Mouse (Mus musculus) spleen, adult 2 months (tissue): ENCODE results near the gene Wasl. TPM values are rescaled to one million over a fixed set of nuclear protein-coding genes. Genes with fewer than 3 reads are reported as not detected.

Source experiments
- DNase-seq, 2 experiments: peaks; one replicate each; pipeline versions ENCODE4 v3.0.0 to v3.0.0-alpha.2; 2012 to 2021; ENCODE audit warnings: low spot score in 2 of 2, low read depth in 1 of 2
- H3K27ac ChIP-seq: fragments of 200-500 bp; 2 replicates; pipeline ENCODE4 v1.5.1; 2012; ENCODE audit warnings: low read length, inconsistent platforms; ENCODE audit not compliant: insufficient read depth
- H3K27me3 ChIP-seq: fragments of 200-500 bp; 2 replicates; pipeline ENCODE4 v1.6.1; 2012; ENCODE audit warnings: mild to moderate bottlenecking, moderate library complexity, low read length, inconsistent platforms; ENCODE audit not compliant: control insufficient read depth, insufficient read depth
- H3K36me3 ChIP-seq: fragments of 200-500 bp; 2 replicates; pipeline ENCODE4 v1.6.1; 2012; ENCODE audit warnings: mild to moderate bottlenecking, low read length, inconsistent platforms; ENCODE audit not compliant: control insufficient read depth, insufficient read depth
- H3K4me1 ChIP-seq: fragments of 200-500 bp; 2 replicates; pipeline ENCODE4 v1.6.1; 2011; ENCODE audit warnings: inconsistent platforms; ENCODE audit not compliant: control insufficient read depth, insufficient read depth, insufficient read length
- H3K4me3 ChIP-seq: fragments of 200-500 bp; 2 replicates; pipeline ENCODE4 v1.5.1; 2011; ENCODE audit warnings: mild to moderate bottlenecking, inconsistent platforms; ENCODE audit not compliant: insufficient read depth, insufficient read length; ENCODE audit errors: extremely low read depth
- CTCF ChIP-seq: fragments of 200-500 bp; IDR thresholded peaks from 2 replicates; pipeline ENCODE4 v1.5.1; 2011; ENCODE audit warnings: mild to moderate bottlenecking, inconsistent platforms; ENCODE audit not compliant: insufficient read depth, insufficient read length, insufficient replicate concordance; ENCODE audit errors: extremely low read depth
- POLR2A ChIP-seq: fragments of 200-500 bp; IDR thresholded peaks from 2 replicates; pipeline ENCODE4 v1.6.1; 2011; ENCODE audit warnings: low read depth, low read length, inconsistent platforms
- WGBS: fragments of 180-500 bp; shearing (Covaris S2); methylation state at CpG from one replicate; pipeline ENCODE4 v1.1.7; 2018; 5-methylcytosine and 5-hydroxymethylcytosine counted together
- polyA plus RNA-seq: library from polyadenylated mRNA; depleted of rRNA; stranded (reverse); fragments of >200 nt; gene quantifications from 2 replicates; pipeline ENCODE4 v1.2.3, GENCODE M21; 2012

Wasl gene
- polyA plus RNA-seq, 1 experiment = 22.3 TPM

- no peak for TF ChIP-seq POLR2A
- TF ChIP-seq CTCF = no peak
- H3K27me3 ChIP-seq = no peaks in the 10 kb centered on the region
- no peak overlapping the region for H3K27ac ChIP-seq
- WGBS = 79% methylated on average over 10 of the region's 10 CpGs
- no peak overlapping the region for H3K4me3 ChIP-seq
- no peak for DNase-seq
- no peaks in the 10 kb centered on the region for H3K36me3 ChIP-seq
- H3K4me1 ChIP-seq = no peaks in the 10 kb centered on the region
These were observed 58.3 kb downstream of the Wasl start for GRCm38 (mm10) chr6:24606512-24606911.

- H3K4me3 ChIP-seq = no peak overlapping the region
- H3K27me3 ChIP-seq = no peaks in the 10 kb centered on the region
- H3K27ac ChIP-seq = no peak overlapping the region
- WGBS = 90% methylated on average over 8 of the region's 8 CpGs
- no peaks in the 10 kb centered on the region for H3K4me1 ChIP-seq
- TF ChIP-seq POLR2A (no peak), CTCF (no peak)
- H3K36me3 ChIP-seq = no peaks in the 10 kb centered on the region
- no peak for DNase-seq
These were observed 59.2 kb downstream of the Wasl start for GRCm38 (mm10) chr6:24605631-24606030.

- Histone ChIP-seq H3K27me3 (no peaks in the 10 kb centered on the region), H3K4me1 (no peaks in the 10 kb centered on the region), H3K36me3 (no peaks in the 10 kb centered on the region), H3K27ac (no peak overlapping the region), H3K4me3 (no peak overlapping the region)
- DNase-seq = no peak
- WGBS = 93% methylated on average over 7 of the region's 7 CpGs
- TF ChIP-seq CTCF (no peak), POLR2A (no peak)
These were observed 60.5 kb downstream of the Wasl start for GRCm38 (mm10) chr6:24604289-24604688.

GRCm38 (mm10) chr6:24602993-24603392 is 61.8 kb downstream of the Wasl start:
- Histone ChIP-seq H3K27ac (no peak overlapping the region), H3K27me3 (no peaks in the 10 kb centered on the region), H3K36me3 (no peaks in the 10 kb centered on the region), H3K4me3 (no peak overlapping the region), H3K4me1 (no peaks in the 10 kb centered on the region)
- 84% methylated on average over 5 of the region's 5 CpGs for WGBS
- DNase-seq = no peak
- no peak for TF ChIP-seq CTCF
- TF ChIP-seq POLR2A = no peak

- no peaks in the 10 kb centered on the region for H3K36me3 ChIP-seq
- no peak for TF ChIP-seq CTCF
- TF ChIP-seq POLR2A = no peak
- H3K27ac ChIP-seq = no peak overlapping the region
- H3K27me3 ChIP-seq = no peaks in the 10 kb centered on the region
- no peak overlapping the region for H3K4me3 ChIP-seq
- no peak for DNase-seq
- no peaks in the 10 kb centered on the region for H3K4me1 ChIP-seq
- 86% methylated on average over 3 of the region's 3 CpGs for WGBS
These were observed 62.5 kb downstream of the Wasl start for GRCm38 (mm10) chr6:24602351-24602750.

- 69% methylated on average over 1 of the region's 1 CpGs for WGBS
- Histone ChIP-seq H3K27ac (no peak overlapping the region), H3K4me1 (no peaks in the 10 kb centered on the region), H3K27me3 (no peaks in the 10 kb centered on the region), H3K36me3 (no peaks in the 10 kb centered on the region), H3K4me3 (no peak overlapping the region)
- no peak for DNase-seq
- TF ChIP-seq CTCF (no peak), POLR2A (no peak)
These were observed 63.1 kb downstream of the Wasl start for GRCm38 (mm10) chr6:24601668-24602067.

- no peaks in the 10 kb centered on the region for H3K27me3 ChIP-seq
- no peak overlapping the region for H3K4me3 ChIP-seq
- no peak overlapping the region for H3K27ac ChIP-seq
- no peaks in the 10 kb centered on the region for H3K4me1 ChIP-seq
- H3K36me3 ChIP-seq = no peaks in the 10 kb centered on the region
- DNase-seq = no peak
- 77% methylated on average over 4 of the region's 4 CpGs for WGBS
- no peak for TF ChIP-seq CTCF
- TF ChIP-seq POLR2A = no peak
These were observed 64.1 kb downstream of the Wasl start for GRCm38 (mm10) chr6:24600726-24601125.
